In genomic region chr3:132084018-132084417, GRCm38 (mm10) we compare ENCODE assay signal across 8 mouse cellular contexts. TPM values are rescaled to one million over a fixed set of nuclear protein-coding genes. Genes with fewer than 3 reads are reported as not detected.
A peak's percentile ranks its signal among the peaks of the same experiment; 100 is the strongest.
DNase-seq lines count a peak whose midpoint lies in the region; ATAC-seq and TF ChIP-seq lines count a peak whose summit lies in the region.

No protein-coding gene starts in this region.

- peaks cover 14% of the 10 kb centered on the region for H3K27me3 ChIP-seq in intestine, embryonic 16.5 days (replicated peaks; ENCODE audit: control insufficient read depth, insufficient read depth, low read length)

- no peaks in the 10 kb centered on the region for H3K36me3 ChIP-seq in intestine, embryonic 16.5 days (ENCODE audit: control insufficient read depth, insufficient read depth, low read length)

- peaks cover 13% of the 10 kb centered on the region for H3K4me1 ChIP-seq in intestine, embryonic 16.5 days (ENCODE audit: control insufficient read depth, insufficient read depth, low read length)

- no peak overlapping the region for H3K27ac ChIP-seq in gastrocnemius, adult 2 months
- no peak overlapping the region for H3K27ac ChIP-seq in intestine, embryonic 16.5 days (ENCODE audit: low read length)

- H3K9ac ChIP-seq in intestine, embryonic 16.5 days (ENCODE audit: low read depth, low read length) = peak overlapping the region; percentile 50

- 7% methylated on average over 13 of the region's 13 CpGs for WGBS in intestine, embryonic 16.5 days

- peak; percentile 48 for TF ChIP-seq CTCF in gastrocnemius, adult 2 months (IDR thresholded peaks at IDR 0.05)

- H3K4me3 ChIP-seq in gastrocnemius, adult 2 months = peak overlapping the region; percentile 69
- H3K4me3 ChIP-seq in intestine, embryonic 16.5 days (ENCODE audit: low read length) = peak overlapping the region; percentile 49

- peak; percentile 78 for ATAC-seq in intestine, embryonic 16.5 days
- no peak for ATAC-seq in inflammation-experienced regulatory T-cells, adult 6 months

- H3K9me3 ChIP-seq in intestine, embryonic 16.5 days (ENCODE audit: control insufficient read depth, low read length) = no peaks in the 10 kb centered on the region

- peak; percentile 72 for DNase-seq in ZHBTc4 (ENCODE audit: low read depth, low spot score)
- DNase-seq in cerebellum, postnatal 36 days = peak; percentile 33 to 35
- DNase-seq in gastrocnemius, adult 2 months = peak; percentile 73
- DNase-seq in left cerebral cortex, adult 8-10 months (ENCODE audit: low spot score in 2 of 2) = peak; percentile 28 to 29
- peak; percentile 31 for DNase-seq in lung, postnatal 25 days (ENCODE audit: low spot score)
- DNase-seq in right cerebral cortex, postnatal 36 days (ENCODE audit: low spot score in 2 of 2) = peak; percentile 39 to 44

- intact Hi-C loops in gastrocnemius, adult 2 months (cut with DNase I) = loop anchor here (5.0 kb wide), 1 partner anchor 107 kb away; no protein-coding TSS in a partner anchor

- H3K4me2 ChIP-seq in intestine, embryonic 16.5 days (ENCODE audit: low read depth, low read length) = peak overlapping the region; percentile 70

RNA-seq across cellular contexts. Expression of gene Dkk2, which starts 1.1 kb away (rescaled TPM):
- 1 to 10 TPM; 3.3 to 5.1 TPM for total RNA-seq in gastrocnemius, adult 2 months (2021)
- polyA plus RNA-seq in intestine, embryonic 16.5 days (2015; fragmentation: Nextera tagmentation; extraction: Ambion mirVana) = 7.9 and 8.4 TPM in 2 replicates
- 1 to 10 TPM in 1 of 4 experiments, under 1 TPM in 3; 0.84 to 1.4 (median 0.93) TPM for total RNA-seq in left cerebral cortex, adult 8-10 months (2022)
- under 1 TPM in 1 of 3 experiments, not detected in 2; 0.25 TPM for polyA plus RNA-seq in inflammation-experienced regulatory T-cells, adult 6 months (2017; shearing (Covaris generic))
